10 mouse cellular contexts compared by ENCODE assay signal in genomic region chr4:81568404-81568803, GRCm38 (mm10).
A peak's percentile ranks its signal among the peaks of the same experiment; 100 is the strongest.
DNase-seq lines count a peak whose midpoint lies in the region; ATAC-seq and TF ChIP-seq lines count a peak whose summit lies in the region.
"Had no signal": no experiment of that assay in that cellular context is flagged by ENCODE, and none has a peak within 500 bp of the region (broad histone marks: within the 10 kb centered on the region; RNA-seq: fewer than 3 reads in every experiment).

No protein-coding gene starts in this region.

- DNase-seq in lung, postnatal 0 days (ENCODE audit: low spot score) = peak; percentile 6
- no peak for DNase-seq in lung, adult 2 months
- DNase-seq in forebrain, postnatal 0 days = peak; percentile 72
- DNase-seq in midbrain, embryonic 11.5 days (ENCODE audit: low spot score, missing footprints) = peak; percentile 90
- DNase-seq in kidney, adult 11 months = no peak
- no peak for DNase-seq in layer of hippocampus, adult 9-10 months (ENCODE audit: low spot score)
- DNase-seq in heart, adult 11 months = no peak
- DNase-seq: liver, embryonic 13.5 days; lung, postnatal 14 days had no signal

- no peaks in the 10 kb centered on the region for H3K4me1 ChIP-seq in lung, postnatal 0 days (ENCODE audit: insufficient read depth, low read depth, low read length)
- peaks cover 3% of the 10 kb centered on the region for H3K4me1 ChIP-seq in lung, adult 2 months (ENCODE audit: control insufficient read depth, insufficient read depth, low read length)
- H3K4me1 ChIP-seq in forebrain, postnatal 0 days (ENCODE audit: insufficient read depth) = peaks cover 13% of the 10 kb centered on the region; the same call in 1 of the 2 replicates
- H3K4me1 ChIP-seq in midbrain, embryonic 11.5 days (ENCODE audit: control insufficient read depth, insufficient read depth, low read length) = peaks cover 16% of the 10 kb centered on the region
- H3K4me1 ChIP-seq in neural tube, embryonic 15.5 days = peaks cover 20% of the 10 kb centered on the region
- H3K4me1 ChIP-seq: liver, embryonic 13.5 days had no signal

- WGBS in lung, postnatal 0 days = 74% methylated on average over 6 of the region's 6 CpGs
- 80% methylated on average over 6 of the region's 6 CpGs for WGBS in lung, adult 2 months
- 30% methylated on average over 6 of the region's 6 CpGs for WGBS in forebrain, postnatal 0 days
- 60% methylated on average over 6 of the region's 6 CpGs for WGBS in midbrain, embryonic 11.5 days
- whole genome bisulfite sequencing in neural tube, embryonic 15.5 days = 49% methylated on average over 6 of the region's 6 CpGs

- no peak overlapping the region for H3K27ac ChIP-seq in lung, postnatal 0 days (ENCODE audit: low read length)
- peak overlapping the region; percentile 65 for H3K27ac ChIP-seq in forebrain, postnatal 0 days (ENCODE audit: low read depth, low read length)
- peak overlapping the region; percentile 47; the same call in 1 of the 2 replicates for H3K27ac ChIP-seq in midbrain, embryonic 11.5 days (ENCODE audit: low read depth, low read length)
- peak overlapping the region; percentile 34 for H3K27ac ChIP-seq in neural tube, embryonic 15.5 days (replicated peaks)
- H3K27ac ChIP-seq: liver, embryonic 13.5 days had no signal

- H3K9me3 ChIP-seq in lung, postnatal 0 days (ENCODE audit: low read length) = no peaks in the 10 kb centered on the region
- no peaks in the 10 kb centered on the region for H3K9me3 ChIP-seq in forebrain, postnatal 0 days (ENCODE audit: low read length)
- no peaks in the 10 kb centered on the region for H3K9me3 ChIP-seq in midbrain, embryonic 11.5 days (ENCODE audit: control insufficient read depth, low read length)
- no peaks in the 10 kb centered on the region for H3K9me3 ChIP-seq in neural tube, embryonic 15.5 days (replicated peaks)
- H3K9me3 ChIP-seq: liver, embryonic 13.5 days had no signal

- no peaks in the 10 kb centered on the region for H3K36me3 ChIP-seq in lung, postnatal 0 days (ENCODE audit: insufficient read depth, low read length)
- no peaks in the 10 kb centered on the region for H3K36me3 ChIP-seq in forebrain, postnatal 0 days (ENCODE audit: insufficient read depth)
- no peaks in the 10 kb centered on the region for H3K36me3 ChIP-seq in midbrain, embryonic 11.5 days (ENCODE audit: control insufficient read depth, insufficient read depth, low read length)
- no peaks in the 10 kb centered on the region for H3K36me3 ChIP-seq in neural tube, embryonic 15.5 days
- H3K36me3 ChIP-seq: liver, embryonic 13.5 days had no signal

- H3K27me3 ChIP-seq in lung, postnatal 0 days (replicated peaks; ENCODE audit: insufficient read depth, low read length) = no peaks in the 10 kb centered on the region
- H3K27me3 ChIP-seq in forebrain, postnatal 0 days (ENCODE audit: insufficient read depth, low read length) = no peaks in the 10 kb centered on the region
- no peaks in the 10 kb centered on the region for H3K27me3 ChIP-seq in midbrain, embryonic 11.5 days (ENCODE audit: control insufficient read depth, insufficient read depth, low read length)
- no peaks in the 10 kb centered on the region for H3K27me3 ChIP-seq in neural tube, embryonic 15.5 days (replicated peaks)
- H3K27me3 ChIP-seq: liver, embryonic 13.5 days had no signal

- no peak for TF ChIP-seq EP300 in lung, postnatal 0 days (IDR thresholded peaks at IDR 0.05)

- no peak for TF ChIP-seq CTCF in lung, postnatal 0 days (IDR thresholded peaks at IDR 0.05)
- TF ChIP-seq CTCF in lung, adult 2 months (IDR thresholded peaks at IDR 0.05; ENCODE audit: insufficient read depth, low read length) = no peak
- no peak for TF ChIP-seq CTCF in forebrain, postnatal 0 days (IDR thresholded peaks at IDR 0.05; ENCODE audit: low read depth)

- H3K4me2 ChIP-seq in lung, postnatal 0 days (replicated peaks; ENCODE audit: low read depth, low read length) = no peak overlapping the region
- no peak overlapping the region for H3K4me2 ChIP-seq in forebrain, postnatal 0 days (ENCODE audit: low read depth)
- H3K4me2 ChIP-seq in midbrain, embryonic 11.5 days = no peak overlapping the region
- no peak overlapping the region for H3K4me2 ChIP-seq in neural tube, embryonic 15.5 days
- H3K4me2 ChIP-seq: liver, embryonic 13.5 days had no signal

- no peak overlapping the region for H3K4me3 ChIP-seq in lung, postnatal 0 days (ENCODE audit: low read depth, low read length)
- H3K4me3 ChIP-seq in lung, adult 2 months (replicated peaks; ENCODE audit: extremely low read depth, low read depth, low read length) = no peak overlapping the region
- H3K4me3 ChIP-seq in forebrain, postnatal 0 days (ENCODE audit: low read depth, low read length) = no peak overlapping the region
- H3K4me3 ChIP-seq in midbrain, embryonic 11.5 days (ENCODE audit: low read depth, low read length) = no peak overlapping the region
- no peak overlapping the region for H3K4me3 ChIP-seq in neural tube, embryonic 15.5 days (replicated peaks)
- H3K4me3 ChIP-seq: liver, embryonic 13.5 days had no signal

- no peak overlapping the region for H3K9ac ChIP-seq in lung, postnatal 0 days (replicated peaks; ENCODE audit: low read depth)
- H3K9ac ChIP-seq in forebrain, postnatal 0 days = no peak overlapping the region
- 0 out of 2 replicates have a peak overlapping the region, but pooled peaks have one; percentile 27 for H3K9ac ChIP-seq in midbrain, embryonic 11.5 days (ENCODE audit: low read length)
- H3K9ac ChIP-seq in neural tube, embryonic 15.5 days (replicated peaks) = no peak overlapping the region
- H3K9ac ChIP-seq: liver, embryonic 13.5 days had no signal

- no peak for ATAC-seq in lung, postnatal 0 days
- peak; percentile 53 for ATAC-seq in forebrain, postnatal 0 days
- ATAC-seq in midbrain, embryonic 11.5 days (ENCODE audit: low FRiP score) = peak; percentile 61
- 0 out of 2 replicates have a peak, but pooled peaks have one; percentile 51 for ATAC-seq in neural tube, embryonic 15.5 days (ENCODE audit: low FRiP score)

- no peak for TF ChIP-seq POLR2A in lung, adult 2 months (IDR thresholded peaks at IDR 0.05; ENCODE audit: borderline replicate concordance, extremely low read depth, low read depth, low read length)

Comparison
In these comparisons a context has a peak if more than half of its experiments do, and no peak if none do; other contexts are left out.
1. DNase-seq: peak in lung, postnatal 0 days (single experiment), forebrain, postnatal 0 days (single experiment) and midbrain, embryonic 11.5 days (single experiment); none in lung, adult 2 months (single experiment), kidney, adult 11 months (single experiment), layer of hippocampus, adult 9-10 months (single experiment) and heart, adult 11 months (single experiment).